Mouse (Mus musculus) right cerebral cortex, adult 18-20 months (tissue): ENCODE measurements around the gene Fgd4.
A peak's percentile ranks its signal among the peaks of the same experiment; 100 is the strongest.

Source experiments
- DNase-seq: peaks from one replicate; pipeline ENCODE4 v3.0.0; 2022; ENCODE audit warnings: mixed read lengths

Gene Fgd4

GRCm38 (mm10) chr16:16600461-16600860, at the start of gene Fgd4:
Fgd4 (minus strand) TSS chr16:16600549.
- no peak for DNase-seq

DNA sequence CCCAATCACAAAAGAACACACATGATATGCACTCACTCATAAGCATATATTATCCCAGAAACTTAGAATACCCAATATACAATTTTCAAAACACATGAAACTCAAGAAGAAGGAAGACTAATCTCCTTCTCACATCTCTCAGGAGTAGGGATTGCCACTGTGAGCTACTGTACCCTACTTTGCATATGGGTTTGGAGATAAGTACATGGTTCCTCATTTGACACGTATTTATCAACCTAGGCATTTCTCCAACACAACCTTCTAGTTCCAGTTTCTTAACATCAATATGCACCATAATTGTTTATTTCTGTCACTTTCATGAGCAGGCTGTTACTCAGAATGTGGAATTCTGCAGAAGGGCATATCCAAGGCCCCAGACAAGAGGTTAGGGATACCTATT, 44.8 kb upstream of the Fgd4 start:
- DNase-seq: no peak

DNA sequence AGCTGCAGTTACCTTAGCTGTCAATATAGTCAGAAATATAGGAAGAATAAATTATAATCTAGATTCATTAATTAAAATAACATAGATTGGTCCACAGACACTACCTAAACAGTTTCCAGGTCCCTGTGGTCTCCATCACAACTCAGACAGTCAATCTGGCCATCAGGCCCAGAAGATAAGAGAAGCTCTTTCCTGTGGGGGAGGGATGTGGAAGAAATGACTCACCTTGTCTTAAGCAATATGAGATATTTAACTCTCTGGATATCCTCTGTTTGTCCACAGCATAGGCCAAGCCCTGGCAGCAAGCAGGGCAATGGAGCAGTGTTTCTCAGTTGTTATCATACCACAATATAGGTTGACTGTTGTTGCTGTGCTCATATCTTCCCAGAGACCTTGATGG, 33.4 kb upstream of the Fgd4 start:
- DNase-seq: no peak

DNA sequence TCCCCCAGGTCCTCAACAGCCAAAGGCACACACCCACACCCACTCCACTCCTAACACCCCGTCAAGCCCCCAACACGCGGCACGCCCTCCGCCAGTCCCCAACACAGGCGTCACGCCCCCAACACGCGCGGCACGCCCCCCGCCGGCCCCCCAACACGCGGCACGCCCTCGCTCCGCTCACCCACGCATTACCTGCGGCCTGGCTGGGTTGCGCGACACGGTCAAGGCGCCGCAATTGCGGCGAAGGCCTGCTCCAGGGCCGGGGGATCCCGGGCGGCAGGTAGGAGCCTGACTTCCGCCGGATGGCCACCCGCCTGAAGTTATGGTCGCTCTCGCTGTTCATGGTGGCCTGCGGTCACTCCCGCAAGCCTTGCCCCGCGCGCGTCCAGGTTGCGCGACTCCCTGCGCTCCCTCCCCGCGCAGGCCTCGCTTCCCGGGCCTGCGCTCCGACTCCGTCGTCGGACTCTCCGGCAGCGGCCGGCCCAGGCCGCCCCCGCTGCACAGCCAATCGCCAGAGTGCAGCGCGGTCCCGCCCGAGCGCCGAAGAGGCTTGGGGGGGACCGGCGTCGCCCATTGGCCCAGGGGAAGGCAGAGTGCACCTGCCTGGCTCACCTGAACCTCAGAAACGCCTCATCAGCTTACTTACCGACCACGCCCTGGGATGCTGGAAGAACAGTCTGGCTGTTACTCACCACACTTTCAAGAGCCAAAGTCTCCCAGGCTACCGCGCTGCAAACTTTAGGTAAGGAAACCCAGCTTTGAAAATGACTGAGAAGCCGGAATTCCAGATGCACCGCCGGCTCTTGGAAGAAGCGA, 555 bp downstream of the Fgd4 start:
- DNase-seq: peak; percentile 18

DNA sequence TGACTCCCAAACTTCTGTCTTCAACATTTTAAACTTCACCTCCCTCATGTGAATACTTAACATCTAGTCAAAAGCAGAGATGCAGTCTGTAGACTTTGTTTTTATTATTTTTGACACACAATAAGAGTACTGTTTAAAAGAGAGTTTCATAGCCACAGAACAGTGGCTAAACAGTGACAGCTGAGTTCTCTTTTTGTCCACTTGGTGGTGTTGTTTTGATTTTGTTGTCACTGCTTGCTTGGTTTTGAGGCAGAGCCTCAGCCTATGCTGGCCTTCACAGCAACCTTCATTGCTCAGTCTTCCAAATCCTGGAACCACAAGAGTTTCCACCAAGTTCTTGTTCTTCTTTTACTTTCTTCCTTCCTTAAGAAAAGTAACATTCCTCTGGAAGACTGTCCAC, 3.8 kb downstream of the Fgd4 start:
- no peak for DNase-seq

GRCm38 (mm10) chr16:16592622-16593021, 7.7 kb downstream of the Fgd4 start:
- no peak for DNase-seq

GRCm38 (mm10) chr16:16584409-16585032, 15.8 kb downstream of the Fgd4 start:
- DNase-seq: peak; percentile 61

GRCm38 (mm10) chr16:16576556-16576955, 23.8 kb downstream of the Fgd4 start:
- DNase-seq: no peak

DNA sequence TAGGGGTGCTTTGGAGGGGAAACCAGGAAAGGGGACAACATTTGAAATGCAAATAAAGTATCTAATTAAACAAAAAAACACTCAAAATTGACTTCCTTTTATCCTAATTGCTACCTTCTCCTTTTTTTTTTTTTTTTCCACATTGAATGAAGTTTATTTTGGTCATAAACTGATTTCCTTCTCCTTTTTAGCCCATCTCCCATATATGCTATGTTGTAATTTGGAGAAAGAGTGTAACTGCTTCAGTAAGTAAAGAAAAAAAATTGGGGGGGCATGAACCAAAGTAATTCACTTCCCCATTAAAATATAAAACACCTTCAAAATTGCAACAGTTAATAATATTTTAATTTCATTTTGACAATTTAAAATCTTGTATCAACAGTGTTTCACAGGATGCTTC, 25.8 kb downstream of the Fgd4 start:
- no peak for DNase-seq

DNA sequence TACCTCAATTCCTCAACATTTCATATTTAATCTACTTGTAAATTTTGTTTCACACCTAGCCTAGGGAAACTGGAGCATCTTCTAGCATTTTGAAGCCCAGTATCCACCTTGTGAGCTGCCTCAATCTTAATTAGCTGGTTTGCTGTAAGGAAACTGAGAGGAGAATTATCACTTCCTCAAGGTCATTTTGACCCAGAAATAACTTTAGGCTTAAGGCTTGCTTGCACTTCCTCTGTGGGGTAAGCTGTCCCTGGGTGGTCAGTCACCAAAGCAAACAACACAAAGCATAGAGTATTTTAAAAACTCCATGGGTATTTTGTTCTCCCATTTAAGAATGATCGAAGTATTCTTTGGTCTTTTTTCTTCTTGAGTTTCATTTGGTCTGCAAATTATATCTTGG, 27.2 kb downstream of the Fgd4 start:
- no peak for DNase-seq

GRCm38 (mm10) chr16:16571356-16571755, 29.0 kb downstream of the Fgd4 start:
- no peak for DNase-seq

GRCm38 (mm10) chr16:16566786-16567185, 33.6 kb downstream of the Fgd4 start:
- no peak for DNase-seq

GRCm38 (mm10) chr16:16566215-16566614, 34.1 kb downstream of the Fgd4 start:
- no peak for DNase-seq

GRCm38 (mm10) chr16:16565786-16566185, 34.6 kb downstream of the Fgd4 start:
- no peak for DNase-seq

DNA sequence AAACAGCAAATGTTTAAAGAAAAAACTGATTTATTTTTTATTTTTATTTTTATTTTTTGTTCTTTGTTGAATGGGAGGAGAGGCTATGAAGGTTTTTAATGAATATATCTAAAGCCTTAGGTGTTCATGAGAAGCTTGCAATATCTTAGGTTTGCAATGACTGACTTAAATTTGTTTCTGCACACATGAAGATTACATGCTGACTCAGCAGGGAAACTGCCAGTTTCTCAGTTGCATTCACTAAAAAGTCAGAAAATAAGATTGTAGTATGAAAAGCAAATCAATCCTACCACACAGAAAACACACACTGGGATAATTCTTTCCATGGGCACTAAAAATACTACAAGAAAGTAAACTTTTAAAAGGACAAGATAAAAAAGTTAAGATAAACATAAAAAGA, 39.6 kb downstream of the Fgd4 start:
- no peak for DNase-seq

GRCm38 (mm10) chr16:16559878-16560531, 40.3 kb downstream of the Fgd4 start:
- DNase-seq: peak; percentile 92

- DNase-seq: peak; percentile 11
These were observed 41.1 kb downstream of the Fgd4 start for GRCm38 (mm10) chr16:16559016-16559877.

DNA sequence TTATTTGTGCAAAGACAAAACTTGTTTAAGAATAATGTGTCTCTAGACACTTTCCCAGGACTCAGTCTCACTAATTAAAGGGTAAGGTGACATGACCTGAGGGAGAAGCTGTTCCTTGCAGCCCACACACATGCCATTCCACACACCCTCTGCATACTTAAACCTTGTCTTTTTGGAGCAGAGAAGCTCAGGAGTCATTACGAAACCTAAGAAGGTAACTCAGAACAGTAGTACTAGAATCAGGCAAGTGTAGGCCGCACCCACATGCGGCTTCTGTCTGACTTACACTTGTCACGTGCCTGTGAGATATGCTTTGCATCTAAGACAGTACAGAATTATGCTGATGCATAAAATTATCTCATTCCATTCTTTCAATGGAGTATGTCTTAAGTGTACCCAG, 42.6 kb downstream of the Fgd4 start:
- peak; percentile 57 for DNase-seq

DNA sequence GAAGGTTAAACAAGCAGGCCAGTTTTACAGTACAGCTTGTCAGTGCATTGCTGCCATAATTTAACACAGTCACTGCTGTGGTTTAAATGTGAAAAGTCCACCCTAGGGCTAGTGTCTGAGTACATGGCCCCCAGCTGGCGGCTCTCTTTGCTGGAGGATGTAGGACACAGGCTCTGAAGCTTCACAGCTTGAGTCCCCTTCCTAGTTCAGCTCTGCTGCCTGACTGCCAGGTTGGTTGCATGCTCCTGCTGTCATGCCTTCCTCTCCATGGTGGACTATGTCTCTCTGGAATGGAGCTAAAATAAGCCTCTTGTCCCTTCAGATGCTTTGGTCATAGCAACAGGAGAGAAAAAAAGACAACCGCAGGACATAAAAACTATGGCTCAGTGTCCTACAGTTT, 46.3 kb downstream of the Fgd4 start:
- no peak for DNase-seq

- no peak for DNase-seq
These were observed 48.2 kb downstream of the Fgd4 start for GRCm38 (mm10) chr16:16552197-16552596.

GRCm38 (mm10) chr16:16549105-16549504, 51.2 kb downstream of the Fgd4 start:
- DNase-seq: no peak

GRCm38 (mm10) chr16:16546657-16547056, 53.7 kb downstream of the Fgd4 start:
- DNase-seq: no peak

GRCm38 (mm10) chr16:16542956-16543441, 57.4 kb downstream of the Fgd4 start:
- no peak for DNase-seq
